Comparison of ENCODE assay signal across 8 mouse cellular contexts in genomic region chr13:24802131-24802691, GRCm38 (mm10). TPM values are rescaled to one million over a fixed set of nuclear protein-coding genes. Genes with fewer than 3 reads are reported as not detected.
A peak's percentile ranks its signal among the peaks of the same experiment; 100 is the strongest.
DNase-seq lines count a peak whose midpoint lies in the region; ATAC-seq and TF ChIP-seq lines count a peak whose summit lies in the region.

No protein-coding gene starts in this region.

- H3K36me3 ChIP-seq in C2C12 (ENCODE audit: control insufficient read depth, insufficient read depth) = peaks cover 44% of the 10 kb centered on the region
- H3K36me3 ChIP-seq in heart, embryonic 16.5 days (ENCODE audit: control insufficient read depth, insufficient read depth) = peaks cover 8% of the 10 kb centered on the region

- no peaks in the 10 kb centered on the region for H3K9me3 ChIP-seq in heart, embryonic 16.5 days (replicated peaks; ENCODE audit: control insufficient read depth, low read length)

- H3K4me2 ChIP-seq in heart, embryonic 16.5 days (ENCODE audit: low read depth, low read length) = peak overlapping the region; percentile 91

- H3K9ac ChIP-seq in heart, embryonic 16.5 days (ENCODE audit: low read length) = peak overlapping the region; percentile 99

- ATAC-seq in heart, embryonic 16.5 days (replicated peaks; ENCODE audit: extremely low read depth, insufficient read depth, low FRiP score) = no peak
- peak; percentile 39 for ATAC-seq in megakaryocyte, adult 5-6 weeks (ENCODE audit: poor library complexity, severe bottlenecking)
- no peak for ATAC-seq in activated CD4-positive, CD25-positive, alpha-beta regulatory T cell, adult 4 months

- no peaks in the 10 kb centered on the region for H3K27me3 ChIP-seq in C2C12 (ENCODE audit: control insufficient read depth, insufficient read depth, insufficient read length)
- no peaks in the 10 kb centered on the region for H3K27me3 ChIP-seq in heart, embryonic 16.5 days (ENCODE audit: control insufficient read depth, insufficient read depth, low read length)

- peaks cover 15% of the 10 kb centered on the region for H3K4me1 ChIP-seq in heart, embryonic 16.5 days (ENCODE audit: control insufficient read depth, insufficient read depth, low read length)

- under 1% methylated on average over 26 of the region's 26 CpGs for WGBS in heart, embryonic 16.5 days

- H3K27ac ChIP-seq in heart, embryonic 16.5 days (ENCODE audit: low read length) = peak overlapping the region; percentile 100

- DNase-seq in T-cell, adult 2 months (ENCODE audit: low spot score) = peak; percentile 30
- peak; percentile 30 for DNase-seq in embryo, embryonic 9.5 days (ENCODE audit: extremely low spot score)
- DNase-seq in layer of hippocampus, postnatal 10 days (ENCODE audit: low spot score in 2 of 2) = peak; percentile 33 to 41
- DNase-seq in spleen, adult 12 weeks (ENCODE audit: low spot score) = peak; percentile 46

- peak overlapping the region; percentile 93 for H3ac ChIP-seq in C2C12 (ENCODE audit: control insufficient read depth, insufficient read length, low read depth)

- TF ChIP-seq CTCF in C2C12 (IDR thresholded peaks at IDR 0.05; ENCODE audit: control insufficient read depth, insufficient read depth, insufficient read length) = no peak

- peaks cover 52% of the 10 kb centered on the region for H3K79me3 ChIP-seq in C2C12 (ENCODE audit: low read depth)

- H3K79me2 ChIP-seq in C2C12 (ENCODE audit: control insufficient read depth, insufficient read depth) = peaks cover 60% of the 10 kb centered on the region

- peak overlapping the region; percentile 94 for H3K4me3 ChIP-seq in C2C12 (ENCODE audit: insufficient read depth, poor library complexity, severe bottlenecking)
- peak overlapping the region; percentile 93 for H3K4me3 ChIP-seq in heart, embryonic 16.5 days (ENCODE audit: low read length)

TF ChIP-seq in C2C12, 6 proteins besides CTCF, POLR2A, EP300 and RAD21:
- TF ChIP-seq MYOG (IDR thresholded peaks at IDR 0.05; ENCODE audit: control insufficient read depth, extremely low read depth, insufficient read length) = no peak
- peak; percentile 3 for TF ChIP-seq MYOD1 (IDR thresholded peaks at IDR 0.05; ENCODE audit: control insufficient read depth, insufficient read length, low read depth)

RNA-seq across cellular contexts. Expression of gene BC005537, which starts 0.8 kb away (rescaled TPM):
- 28.3 TPM for polyA plus RNA-seq in C2C12 (2012; fragmentation: generic; extraction: Trizol)
- polyA plus RNA-seq in heart, embryonic 16.5 days (2015; fragmentation: Nextera tagmentation; extraction: Ambion mirVana) = 12.6 and 13.5 TPM in 2 replicates
- total RNA-seq in layer of hippocampus, postnatal 10 days (2021) = 100 to 1,000 TPM; 212 to 224 TPM
- 222 and 241 TPM in 2 replicates for total RNA-seq in megakaryocyte, adult 5-6 weeks (2015)
- total RNA-seq in megakaryocyte, adult 5-6 weeks (2017) = 97.2 and 116 TPM in 2 replicates
- polyA plus RNA-seq in activated CD4-positive, CD25-positive, alpha-beta regulatory T cell, adult 4 months (2017; shearing (Covaris generic)) = 10 to 100 TPM; 32.0 to 44.4 TPM

RNA-seq across cellular contexts. Expression of gene Acot13, which starts 29.1 kb away (rescaled TPM):
- polyA plus RNA-seq in C2C12 (2012; fragmentation: generic; extraction: Trizol) = 44.4 TPM
- polyA plus RNA-seq in heart, embryonic 16.5 days (2015; fragmentation: Nextera tagmentation; extraction: Ambion mirVana) = 326 and 343 TPM in 2 replicates
- 10 to 100 TPM; 58.7 to 66.6 TPM for total RNA-seq in layer of hippocampus, postnatal 10 days (2021)
- total RNA-seq in megakaryocyte, adult 5-6 weeks (2015) = 26.7 and 27.1 TPM in 2 replicates
- 26.1 and 30.3 TPM in 2 replicates for total RNA-seq in megakaryocyte, adult 5-6 weeks (2017)
- polyA plus RNA-seq in activated CD4-positive, CD25-positive, alpha-beta regulatory T cell, adult 4 months (2017; shearing (Covaris generic)) = 10 to 100 TPM; 69.2 to 76.1 TPM

RNA-seq across cellular contexts. Expression of gene Tdp2, which starts 29.3 kb away (rescaled TPM):
- polyA plus RNA-seq in C2C12 (2012; fragmentation: generic; extraction: Trizol) = 10.5 TPM
- 31.4 and 33.7 TPM in 2 replicates for polyA plus RNA-seq in heart, embryonic 16.5 days (2015; fragmentation: Nextera tagmentation; extraction: Ambion mirVana)
- 10 to 100 TPM; 25.1 to 26.2 TPM for total RNA-seq in layer of hippocampus, postnatal 10 days (2021)
- 45.4 and 47.7 TPM in 2 replicates for total RNA-seq in megakaryocyte, adult 5-6 weeks (2015)
- 32.9 and 35.6 TPM in 2 replicates for total RNA-seq in megakaryocyte, adult 5-6 weeks (2017)
- polyA plus RNA-seq in activated CD4-positive, CD25-positive, alpha-beta regulatory T cell, adult 4 months (2017; shearing (Covaris generic)) = 10 to 100 TPM; 17.2 to 24.2 TPM

RNA-seq across cellular contexts. Expression of gene Gmnn, which starts 40.5 kb away (rescaled TPM):
- polyA plus RNA-seq in C2C12 (2012; fragmentation: generic; extraction: Trizol) = 45.7 TPM
- polyA plus RNA-seq in heart, embryonic 16.5 days (2015; fragmentation: Nextera tagmentation; extraction: Ambion mirVana) = 108 and 118 TPM in 2 replicates
- total RNA-seq in layer of hippocampus, postnatal 10 days (2021) = 1 to 10 TPM; 2.4 to 2.5 TPM
- total RNA-seq in megakaryocyte, adult 5-6 weeks (2015) = 161 and 181 TPM in 2 replicates
- 175 and 177 TPM in 2 replicates for total RNA-seq in megakaryocyte, adult 5-6 weeks (2017)
- 10 to 100 TPM; 47.8 to 61.4 TPM for polyA plus RNA-seq in activated CD4-positive, CD25-positive, alpha-beta regulatory T cell, adult 4 months (2017; shearing (Covaris generic))

RNA-seq across cellular contexts. Expression of gene D130043K22Rik, which starts 42.7 kb away (rescaled TPM):
- 0.02 TPM for polyA plus RNA-seq in C2C12 (2012; fragmentation: generic; extraction: Trizol)
- polyA plus RNA-seq in heart, embryonic 16.5 days (2015; fragmentation: Nextera tagmentation; extraction: Ambion mirVana) = 0.10 TPM in 1 of 2 replicates, not detected in the other
- total RNA-seq in layer of hippocampus, postnatal 10 days (2021) = 10 to 100 TPM; 28.2 to 31.4 TPM
- not detected in 2 replicates for total RNA-seq in megakaryocyte, adult 5-6 weeks (2015)
- total RNA-seq in megakaryocyte, adult 5-6 weeks (2017) = not detected in 2 replicates
- under 1 TPM; 0.24 to 0.25 TPM for polyA plus RNA-seq in activated CD4-positive, CD25-positive, alpha-beta regulatory T cell, adult 4 months (2017; shearing (Covaris generic))
